Mouse (Mus musculus) urinary bladder, postnatal 4 days (tissue): ENCODE measurements around the gene Bank1.

Experiments used
- DNase-seq, 2 experiments: peaks; one replicate each; pipeline ENCODE4 v3.0.0; 2021 to 2022; ENCODE audit warnings: low spot score in 2 of 2

Bank1 gene

GRCm38 (mm10) chr3:136007081-136007828 is 318.6 kb downstream of the Bank1 start:
- DNase-seq, result no peak
